20 mouse cellular contexts compared by ENCODE assay signal in genomic region chr13:46834805-46835204, GRCm38 (mm10).
DNase-seq lines count a peak whose midpoint lies in the region; ATAC-seq and TF ChIP-seq lines count a peak whose summit lies in the region.
"Had no signal": no experiment of that assay in that cellular context is flagged by ENCODE, and none has a peak within 500 bp of the region (broad histone marks: within the 10 kb centered on the region; RNA-seq: fewer than 3 reads in every experiment).

No protein-coding gene starts in this region.

- H3K9ac ChIP-seq in heart, embryonic 12.5 days: no peak overlapping the region
- no peak overlapping the region for H3K9ac ChIP-seq in lung, postnatal 0 days (replicated peaks; ENCODE audit: low read depth)
- H3K9ac ChIP-seq: limb, embryonic 15.5 days; lung, embryonic 14.5 days; midbrain, embryonic 12.5 days; neural tube, embryonic 15.5 days had no signal

- H3K27ac ChIP-seq in heart, embryonic 12.5 days (ENCODE audit: poor library complexity, severe bottlenecking): no peak overlapping the region
- no peak overlapping the region for H3K27ac ChIP-seq in lung, postnatal 0 days (ENCODE audit: low read length)
- H3K27ac ChIP-seq in small intestine, adult 2 months (ENCODE audit: insufficient read depth, low read depth, low read length): no peak overlapping the region
- H3K27ac ChIP-seq: limb, embryonic 15.5 days; midbrain, embryonic 12.5 days; neural tube, embryonic 15.5 days had no signal

- in situ Hi-C loops in Patski (cut with MboI; ENCODE audit: low pct_unique_long_range_greater_than_20kb): no loop called here

- CTCF ChIA-PET in Patski (lab: Charles Lee): interaction anchor here (1.0 kb wide), 1 partner anchor 182 kb away, joined by 5 read pairs; no protein-coding TSS in a partner anchor

- ATAC-seq in heart, embryonic 12.5 days (ENCODE audit: insufficient number of reproducible peaks, low FRiP score): no peak
- ATAC-seq in lung, postnatal 0 days: no peak
- no peak for ATAC-seq in Patski
- ATAC-seq: forebrain, embryonic 14.5 days; hindbrain, embryonic 16.5 days had no signal

- peak; percentile 42 for TF ChIP-seq CTCF in lung, postnatal 0 days (IDR thresholded peaks at IDR 0.05)
- peak; percentile 19 for TF ChIP-seq CTCF in Patski (IDR thresholded peaks at IDR 0.05)
- TF ChIP-seq CTCF in small intestine, adult 2 months (IDR thresholded peaks at IDR 0.05; ENCODE audit: extremely low read depth, insufficient read length, insufficient replicate concordance, low read depth, low read length): peak; percentile 27; the same call in 1 of the 2 replicates

- no peak overlapping the region for H3K4me3 ChIP-seq in heart, embryonic 12.5 days
- no peak overlapping the region for H3K4me3 ChIP-seq in lung, postnatal 0 days (ENCODE audit: low read depth, low read length)
- H3K4me3 ChIP-seq in small intestine, adult 2 months (ENCODE audit: low read depth, low read length): no peak overlapping the region
- H3K4me3 ChIP-seq: limb, embryonic 15.5 days; midbrain, embryonic 12.5 days; myocyte; neural tube, embryonic 15.5 days had no signal

- H3K4me2 ChIP-seq in heart, embryonic 12.5 days: no peak overlapping the region
- H3K4me2 ChIP-seq in lung, postnatal 0 days (replicated peaks; ENCODE audit: low read depth, low read length): no peak overlapping the region
- H3K4me2 ChIP-seq: limb, embryonic 15.5 days; lung, embryonic 14.5 days; midbrain, embryonic 12.5 days; neural tube, embryonic 15.5 days had no signal

- 93% methylated on average over 10 of the region's 10 CpGs for WGBS in heart, embryonic 12.5 days
- 87% methylated on average over 10 of the region's 10 CpGs for WGBS in lung, postnatal 0 days
- WGBS in small intestine, adult 2 months: 94% methylated on average over 10 of the region's 10 CpGs

- TF ChIP-seq EP300 in lung, postnatal 0 days (IDR thresholded peaks at IDR 0.05): no peak

- peaks cover 5% of the 10 kb centered on the region; the same call in 1 of the 2 replicates for H3K4me1 ChIP-seq in heart, embryonic 12.5 days (replicated peaks)
- H3K4me1 ChIP-seq in lung, postnatal 0 days (ENCODE audit: insufficient read depth, low read depth, low read length): no peaks in the 10 kb centered on the region
- no peaks in the 10 kb centered on the region for H3K4me1 ChIP-seq in small intestine, adult 2 months (ENCODE audit: control insufficient read depth, insufficient read depth, insufficient read length, low read length)

- POLR2A ChIA-PET in Patski (lab: Charles Lee): interaction anchor here (1.1 kb wide), 1 partner anchor 170 kb away, joined by 3 read pairs; no protein-coding TSS in a partner anchor

- peaks cover 54% of the 10 kb centered on the region for H3K36me3 ChIP-seq in heart, embryonic 12.5 days
- peaks cover 21% of the 10 kb centered on the region; the same call in 1 of the 2 replicates for H3K36me3 ChIP-seq in lung, postnatal 0 days (ENCODE audit: insufficient read depth, low read length)
- peaks cover 22% of the 10 kb centered on the region for H3K36me3 ChIP-seq in small intestine, adult 2 months (ENCODE audit: control insufficient read depth, insufficient read depth, low read length)

- no peak for TF ChIP-seq POLR2A in small intestine, adult 2 months (IDR thresholded peaks at IDR 0.05; ENCODE audit: low read depth, low read length)

- peak; percentile 42 for DNase-seq in heart, postnatal 4 days
- DNase-seq in lung, postnatal 0 days (ENCODE audit: low spot score): no peak
- no peak for DNase-seq in lung, postnatal 4 days
- DNase-seq in Patski (ENCODE audit: low read depth, low spot score) (no peak), adipocyte (ENCODE audit: low spot score) (no peak)
- DNase-seq: cerebellum, adult 11 months; cerebellum, postnatal 14 days; embryo, embryonic 11 days; kidney, adult 8-10 months; kidney, postnatal 36 days; lung, embryonic 14.5 days; retina, postnatal 1 day had no signal

- no peaks in the 10 kb centered on the region for H3K27me3 ChIP-seq in heart, embryonic 12.5 days (replicated peaks)
- H3K27me3 ChIP-seq in lung, postnatal 0 days (replicated peaks; ENCODE audit: insufficient read depth, low read length): no peaks in the 10 kb centered on the region
- H3K27me3 ChIP-seq in Patski: no peaks in the 10 kb centered on the region
- no peaks in the 10 kb centered on the region for H3K27me3 ChIP-seq in small intestine, adult 2 months (ENCODE audit: control insufficient read depth, insufficient read depth, low read length)
- H3K27me3 ChIP-seq: limb, embryonic 15.5 days; midbrain, embryonic 12.5 days; neural tube, embryonic 15.5 days had no signal

- H3K9me3 ChIP-seq in heart, embryonic 12.5 days (replicated peaks): peaks cover 24% of the 10 kb centered on the region
- H3K9me3 ChIP-seq in lung, postnatal 0 days (ENCODE audit: low read length): no peaks in the 10 kb centered on the region
- H3K9me3 ChIP-seq: limb, embryonic 15.5 days; neural tube, embryonic 15.5 days had no signal
